Mouse (Mus musculus) c-Kit-positive CD71-negative TER-119-negative erythroid progenitor cells, embryonic 14.5 days (primary cell): ENCODE measurements around the gene Lman2.

Source experiments
- DNase-seq: peaks from one replicate; pipeline ENCODE4 v3.0.0-alpha.2; 2013; ENCODE audit warnings: low read depth

Lman2 gene

GRCm38 (mm10) chr13:55327169-55327568 lies 35.4 kb downstream of the Lman2 start:
- no peak for DNase-seq

GRCm38 (mm10) chr13:55325596-55325995 lies 37.0 kb downstream of the Lman2 start:
- no peak for DNase-seq

GRCm38 (mm10) chr13:55322130-55322825 lies 40.3 kb downstream of the Lman2 start:
- DNase-seq: no peak

GRCm38 (mm10) chr13:55321434-55322129 lies 41.0 kb downstream of the Lman2 start, which contains the start of gene Rab24:
Rab24 (minus strand) TSS chr13:55321946.
- DNase-seq: peak; percentile 73

- DNase-seq: no peak
Observed at GRCm38 (mm10) chr13:55319931-55320533, 42.6 kb downstream of the Lman2 start, which contains the start of gene Prelid1. Prelid1 (plus strand) TSS chr13:55320500.

GRCm38 (mm10) chr13:55318351-55318750 lies 44.2 kb downstream of the Lman2 start:
- no peak for DNase-seq

GRCm38 (mm10) chr13:55314891-55315412 lies 47.6 kb downstream of the Lman2 start:
- no peak for DNase-seq

GRCm38 (mm10) chr13:55313051-55313450 lies 49.5 kb downstream of the Lman2 start:
- no peak for DNase-seq

- no peak for DNase-seq
Observed at GRCm38 (mm10) chr13:55312028-55312630, 50.5 kb downstream of the Lman2 start.

- DNase-seq: no peak
Observed at GRCm38 (mm10) chr13:55300913-55301312, 61.7 kb downstream of the Lman2 start.

- no peak for DNase-seq
Observed at GRCm38 (mm10) chr13:55296760-55297159, 65.8 kb downstream of the Lman2 start.
